Mouse (Mus musculus) left cerebral cortex, postnatal 4 days (tissue): ENCODE results near the gene Cib4. TPM values are rescaled to one million over a fixed set of nuclear protein-coding genes. Genes with fewer than 3 reads are reported as not detected.
A peak's percentile ranks its signal among the peaks of the same experiment; 100 is the strongest.

Source experiments
- DNase-seq: peaks from one replicate; pipeline ENCODE4 v3.0.0-alpha.2; 2022
- intact Hi-C: fragments of 180-260 bp; cut with DNase I; formaldehyde crosslinking; loops from one replicate; pipeline ENCODE4 v1.15.1; 2025
- total RNA-seq, 2 experiments: library from RNA; stranded (reverse); gene quantifications; 2 replicates each; pipeline ENCODE4 v1.2.3; 2021

The Cib4 gene
- total RNA-seq, 2 experiments from 2014 or later = not detected

DNA sequence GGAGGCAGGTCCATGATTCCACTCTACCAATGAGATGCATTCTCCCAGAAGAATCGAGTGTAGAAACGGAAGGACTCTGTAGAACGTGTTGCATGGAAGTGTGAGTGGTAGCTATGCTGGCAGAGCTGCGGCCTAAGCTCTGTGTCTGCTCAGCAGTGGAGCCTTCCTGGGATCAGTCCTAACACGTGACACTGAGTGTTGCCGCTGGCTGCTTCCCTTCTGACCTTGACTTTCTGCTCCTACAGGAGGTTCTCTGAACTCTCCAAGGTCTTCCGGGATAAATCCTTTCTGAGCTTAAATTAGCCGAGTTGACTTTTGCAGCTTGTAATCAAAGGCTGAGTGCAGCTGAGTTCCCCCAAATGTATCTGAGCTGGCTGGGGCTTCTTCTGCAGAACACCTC is 28.7 kb upstream of the Cib4 start:
- intact Hi-C loops = no loop called here
- DNase-seq = no peak

DNA sequence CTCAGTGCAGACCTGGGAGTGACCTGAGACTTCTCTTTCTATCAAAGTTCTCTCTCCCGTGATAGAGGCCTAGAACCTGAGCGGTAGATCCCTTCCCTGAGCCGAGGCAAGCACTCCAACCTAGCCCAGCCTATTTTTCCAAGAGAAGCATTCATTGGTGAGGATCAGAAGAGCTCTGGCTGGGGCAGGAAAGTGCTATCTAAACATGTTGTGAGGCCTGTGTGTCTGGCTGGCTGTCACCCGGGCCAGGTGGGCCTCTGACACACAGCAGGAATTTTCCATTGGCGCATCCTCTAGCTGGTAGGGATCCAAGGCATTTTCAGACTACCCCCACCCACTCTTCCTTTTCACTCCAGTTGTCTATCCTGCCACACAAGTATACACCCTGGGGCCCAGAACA is 26.2 kb upstream of the Cib4 start:
- no peak for DNase-seq
- intact Hi-C loops = no loop called here

DNA sequence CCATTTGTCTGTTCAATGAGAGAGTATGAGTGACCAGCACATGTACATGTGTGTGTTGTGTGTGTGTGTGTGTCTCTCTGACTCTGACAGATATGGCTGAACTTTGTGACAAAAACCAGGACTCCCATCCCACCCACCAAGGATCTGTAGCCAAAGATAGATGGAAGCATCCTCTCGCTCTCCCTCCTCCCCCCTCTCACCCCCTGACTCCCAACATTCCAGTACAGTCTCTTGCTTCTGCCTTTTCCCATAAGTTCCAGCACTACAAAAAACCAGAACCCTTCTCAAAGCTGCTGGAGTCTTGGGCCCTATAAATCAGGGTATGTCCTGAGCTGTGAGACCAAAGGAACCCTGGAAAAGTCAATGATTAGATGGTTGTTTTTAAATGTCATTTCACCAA is 22.8 kb upstream of the Cib4 start:
- intact Hi-C loops = no loop called here
- DNase-seq = no peak

DNA sequence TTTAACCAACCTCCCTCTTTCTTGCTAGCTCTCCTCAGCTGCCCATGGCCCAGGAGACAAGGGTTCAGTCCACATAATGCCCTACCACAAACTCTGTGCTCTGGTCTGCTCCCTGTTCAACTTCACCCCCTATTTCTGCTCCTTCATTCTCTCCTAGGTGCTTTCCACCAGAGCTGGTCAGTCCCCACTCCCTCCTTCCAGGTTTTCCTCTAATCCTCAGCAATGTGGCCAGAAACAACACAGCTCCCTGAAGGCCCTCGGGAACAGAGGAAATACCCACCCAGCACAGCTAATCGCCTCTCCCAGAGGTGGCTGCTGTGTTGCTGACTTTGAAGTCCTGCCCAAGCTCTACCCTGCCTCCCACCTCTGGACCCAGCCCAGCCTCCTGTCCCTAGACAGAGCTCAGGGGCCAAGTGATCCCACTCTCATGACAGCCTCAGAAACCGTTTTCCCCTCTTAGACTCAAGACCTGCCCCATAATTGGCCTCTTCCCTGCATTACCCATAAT is 14.4 kb upstream of the Cib4 start:
- intact Hi-C loops = no loop called here
- no peak for DNase-seq

DNA sequence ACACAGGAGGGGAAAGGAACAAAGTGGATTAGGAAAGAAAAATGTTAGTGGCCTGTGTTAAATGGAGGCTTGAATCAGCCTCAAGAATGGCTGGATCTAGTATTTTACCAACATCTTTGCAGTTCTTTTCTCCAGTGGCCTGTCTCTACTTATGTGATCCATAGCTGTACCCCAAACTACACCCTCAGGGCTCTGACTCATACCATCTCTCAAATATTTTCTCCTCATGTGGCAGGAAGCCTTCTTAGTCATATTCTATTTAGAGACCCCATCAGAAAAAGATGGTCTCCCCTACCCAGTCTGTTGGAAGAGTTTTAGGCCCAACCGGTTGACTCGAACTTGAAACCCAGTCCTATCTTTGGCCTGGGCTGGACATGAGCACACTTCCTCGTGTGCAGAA is 13.8 kb upstream of the Cib4 start:
- intact Hi-C loops = no loop called here
- DNase-seq = no peak

DNA sequence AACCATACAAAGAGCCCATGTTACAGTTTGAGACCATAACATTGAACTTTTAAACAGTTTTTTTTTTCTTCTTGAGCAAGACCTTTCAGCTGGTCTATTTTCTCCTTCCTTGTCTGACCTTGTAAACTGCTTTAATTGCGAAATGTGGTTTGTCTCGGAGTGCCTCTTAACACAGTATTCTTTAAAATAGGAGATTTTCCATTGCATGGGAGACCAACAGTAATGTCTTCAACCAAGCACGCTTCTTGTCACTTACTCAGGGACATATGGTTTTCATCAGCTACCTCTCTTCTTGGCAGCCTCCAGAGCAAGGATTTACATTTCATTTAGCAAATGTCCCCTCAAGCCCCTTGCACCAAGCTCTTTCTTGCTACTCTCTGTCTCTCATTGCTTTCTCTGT is 10.6 kb upstream of the Cib4 start:
- DNase-seq = no peak
- intact Hi-C loops = no loop called here

DNA sequence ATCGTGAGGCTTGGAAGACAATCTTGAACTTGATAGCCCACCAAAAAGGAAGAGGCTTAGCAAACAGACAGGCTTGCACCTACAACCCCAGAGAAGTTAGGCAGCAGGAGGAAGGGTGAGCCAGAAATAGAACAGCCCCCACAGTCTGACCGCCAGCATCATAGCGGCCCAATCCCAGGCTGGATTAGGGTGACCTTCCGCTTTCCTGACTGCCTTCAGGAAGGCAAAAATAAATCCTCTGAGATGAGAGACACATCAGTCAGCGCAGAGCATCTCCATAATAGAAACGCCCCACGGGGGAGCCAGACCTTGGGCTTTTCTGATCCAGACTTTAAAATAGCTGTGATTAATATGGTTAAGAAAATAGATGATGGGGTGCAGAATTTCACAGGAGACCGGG is 9.3 kb upstream of the Cib4 start:
- intact Hi-C loops = no loop called here
- no peak for DNase-seq

DNA sequence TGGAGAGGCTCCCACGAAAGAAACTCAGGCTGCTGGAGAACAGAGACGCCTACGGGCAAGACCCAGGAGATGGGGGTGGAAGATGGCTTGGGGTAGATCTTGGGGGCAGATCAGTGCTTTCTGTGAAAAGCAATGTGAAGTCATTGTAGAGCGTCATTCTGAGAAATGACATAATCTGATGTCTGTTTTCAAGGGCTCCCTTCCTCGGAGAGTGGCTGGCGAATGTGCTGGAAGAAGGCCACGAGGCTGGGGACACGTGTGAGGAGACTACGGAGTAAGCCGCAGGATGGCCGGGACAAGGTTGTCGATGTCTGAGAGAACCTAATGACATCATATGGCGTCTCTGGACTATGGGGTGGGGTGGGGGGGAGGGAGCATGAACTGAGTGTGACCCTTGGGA is 8.3 kb upstream of the Cib4 start:
- intact Hi-C loops = no loop called here
- no peak for DNase-seq

DNA sequence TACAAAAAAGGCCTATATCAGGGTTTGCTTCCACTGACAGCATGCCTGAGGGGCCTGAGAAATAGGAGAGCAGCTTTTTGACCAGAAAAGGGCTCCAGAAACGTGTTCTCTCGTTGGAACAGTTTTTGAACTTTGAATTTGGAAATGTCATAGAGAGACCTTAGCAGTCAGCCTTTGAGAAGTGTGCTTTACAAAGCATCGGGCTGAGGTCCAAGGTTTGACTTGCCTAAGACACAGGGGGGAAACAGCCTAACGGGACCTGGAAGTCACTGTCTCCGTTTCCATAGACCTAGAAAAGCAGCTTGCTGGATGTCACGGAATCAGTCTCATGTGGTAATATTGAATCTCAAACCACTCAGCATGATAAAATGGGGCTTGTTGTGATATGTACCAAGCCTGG is 6.4 kb upstream of the Cib4 start:
- DNase-seq = no peak
- intact Hi-C loops = no loop called here

DNA sequence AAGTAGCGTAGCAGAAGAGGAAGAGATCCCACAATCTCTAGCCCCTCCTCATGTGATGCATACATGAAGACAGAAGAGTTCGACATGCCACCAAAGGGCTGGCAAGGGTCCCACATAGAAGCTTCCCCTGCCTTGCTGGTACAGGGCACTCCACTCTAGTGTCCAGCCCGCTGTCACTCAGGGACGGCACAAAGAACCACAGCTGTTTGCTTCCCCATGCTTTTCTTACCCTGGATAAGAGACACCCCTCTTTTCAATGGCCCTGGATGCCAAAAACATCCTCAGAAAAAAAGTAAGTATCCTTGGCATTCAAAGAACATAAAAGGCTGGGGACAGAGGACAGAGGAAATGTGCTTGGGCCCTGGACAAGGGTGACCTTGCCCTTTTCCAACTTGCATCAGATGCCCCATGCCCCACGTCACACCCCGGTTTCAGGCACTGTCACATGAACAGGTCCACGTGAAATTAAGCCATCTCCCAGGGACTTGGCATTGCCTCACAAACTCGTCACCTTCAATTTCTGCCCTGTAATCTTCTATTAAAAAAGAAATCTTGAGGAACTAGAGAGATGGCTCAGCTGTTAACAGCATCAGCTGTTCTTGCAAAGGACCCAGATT is 5.5 kb upstream of the Cib4 start:
- intact Hi-C loops = no loop called here
- DNase-seq = no peak

DNA sequence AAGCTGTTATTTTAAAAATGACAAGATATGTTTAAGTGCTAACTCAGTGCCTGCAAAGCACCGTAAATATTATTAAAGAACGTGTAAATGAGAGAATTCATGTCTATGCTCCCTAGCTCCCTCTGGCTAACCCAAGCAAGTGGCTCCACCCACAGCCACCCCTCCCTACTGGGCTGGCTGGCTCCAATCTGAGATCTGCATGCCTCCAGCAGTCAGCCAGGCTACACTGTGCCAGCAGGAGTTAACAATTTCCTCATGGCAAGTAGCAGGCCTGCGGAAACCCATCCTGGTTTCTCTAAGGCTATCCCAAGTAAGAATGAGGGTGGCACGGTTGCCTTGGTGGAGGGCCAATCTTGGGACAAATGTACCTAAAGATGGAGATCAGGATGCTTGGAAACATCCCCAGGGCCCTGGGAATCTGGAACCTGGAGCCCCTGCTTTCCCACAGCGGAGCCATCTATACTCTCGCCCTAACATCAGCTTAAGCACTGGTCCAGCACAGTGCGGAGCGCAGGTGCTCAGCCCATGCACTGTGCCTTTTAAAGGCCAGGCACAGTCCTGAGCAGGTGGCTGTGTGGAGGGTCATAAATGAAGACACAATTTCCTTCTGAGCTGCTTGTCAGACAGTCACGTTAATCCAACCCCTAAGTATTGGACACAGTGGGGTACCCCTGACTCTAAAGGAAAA is 4.8 kb upstream of the Cib4 start:
- intact Hi-C loops = no loop called here
- peak; percentile 60 for DNase-seq

DNA sequence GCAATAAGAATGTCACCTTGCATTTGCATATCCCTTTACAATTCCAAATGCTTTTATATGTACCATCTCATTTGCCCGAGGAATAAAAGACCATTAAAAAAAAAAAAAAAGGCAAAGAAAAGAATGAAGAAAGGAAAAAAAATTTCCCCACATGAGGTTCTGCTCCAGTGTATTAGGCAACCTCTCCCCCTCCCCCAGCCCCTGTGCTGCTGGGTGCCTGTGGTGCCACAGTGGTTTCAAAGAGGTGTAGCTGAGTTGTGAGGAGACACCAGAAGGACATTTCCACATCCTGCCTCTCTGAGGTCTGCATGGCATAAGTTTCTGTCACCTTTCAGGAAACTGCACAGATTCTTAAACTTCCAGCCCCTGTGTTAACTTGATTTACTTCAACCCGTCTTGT is 3.0 kb upstream of the Cib4 start:
- no peak for DNase-seq
- intact Hi-C loops = no loop called here

DNA sequence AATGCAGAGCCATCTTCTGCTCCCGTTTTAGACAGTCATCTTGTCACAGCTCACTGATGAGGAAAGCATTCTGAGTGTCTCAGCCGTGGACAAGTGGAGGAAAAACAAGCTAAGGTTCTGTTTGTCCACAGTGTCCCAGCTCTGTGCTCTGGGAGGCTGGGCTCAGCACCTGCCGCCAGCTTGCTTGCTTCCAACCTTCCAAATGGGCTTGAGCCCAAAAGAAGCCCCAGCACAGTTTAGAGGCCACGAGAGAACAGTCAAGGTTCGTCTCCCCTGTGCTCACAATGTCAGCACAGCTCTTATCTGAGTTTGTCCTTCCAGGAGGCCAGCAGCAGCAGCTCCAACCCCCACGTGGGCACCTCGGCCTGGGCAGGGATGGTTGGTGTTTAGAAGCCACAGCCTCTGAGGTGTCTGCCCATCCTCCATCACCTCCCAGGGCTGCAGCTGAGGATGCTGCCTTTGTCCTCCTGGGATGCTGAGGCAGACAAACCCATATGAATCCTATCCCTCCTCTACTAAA is 9.5 kb downstream of the Cib4 start:
- no peak for DNase-seq
- intact Hi-C loops = no loop called here

DNA sequence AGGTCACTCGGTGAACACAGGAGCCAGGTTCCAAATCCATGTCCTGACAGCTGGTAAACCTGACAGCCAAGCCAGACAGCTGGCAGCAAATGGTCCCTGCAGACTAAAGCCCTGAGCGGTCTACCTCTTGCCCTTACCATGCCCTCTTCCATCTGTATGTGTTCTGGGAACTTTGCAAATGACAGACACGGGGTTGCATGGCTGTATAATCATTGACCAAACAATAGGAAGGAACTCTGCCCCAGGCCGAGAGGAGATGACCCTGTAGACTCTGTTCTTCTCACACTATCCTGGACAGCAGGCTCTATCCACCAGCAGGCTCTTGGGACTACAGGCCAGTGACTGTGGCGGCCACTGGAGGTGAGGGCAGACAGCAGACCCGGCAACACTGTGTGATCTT is 11.0 kb downstream of the Cib4 start:
- no peak for DNase-seq
- intact Hi-C loops = no loop called here

DNA sequence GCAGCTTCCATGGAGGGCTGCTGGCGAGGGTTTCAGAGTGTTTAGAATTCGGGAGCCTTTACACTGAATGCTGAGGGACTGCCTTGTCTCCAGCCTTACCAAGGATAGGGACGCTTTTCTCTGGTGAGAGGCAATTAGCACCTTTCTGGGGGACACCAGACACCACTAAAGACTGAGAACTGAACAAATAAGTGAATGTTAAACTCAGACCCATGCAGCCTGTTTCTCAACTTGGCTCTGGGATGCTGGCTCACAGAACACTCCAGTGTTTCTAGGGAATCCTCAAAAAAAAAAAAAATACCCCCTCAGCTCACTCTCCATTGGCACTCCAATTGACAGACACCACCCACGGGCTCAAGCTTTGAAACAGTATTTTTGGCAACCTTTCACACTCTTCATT is 16.7 kb downstream of the Cib4 start:
- DNase-seq = no peak
- intact Hi-C loops = no loop called here

DNA sequence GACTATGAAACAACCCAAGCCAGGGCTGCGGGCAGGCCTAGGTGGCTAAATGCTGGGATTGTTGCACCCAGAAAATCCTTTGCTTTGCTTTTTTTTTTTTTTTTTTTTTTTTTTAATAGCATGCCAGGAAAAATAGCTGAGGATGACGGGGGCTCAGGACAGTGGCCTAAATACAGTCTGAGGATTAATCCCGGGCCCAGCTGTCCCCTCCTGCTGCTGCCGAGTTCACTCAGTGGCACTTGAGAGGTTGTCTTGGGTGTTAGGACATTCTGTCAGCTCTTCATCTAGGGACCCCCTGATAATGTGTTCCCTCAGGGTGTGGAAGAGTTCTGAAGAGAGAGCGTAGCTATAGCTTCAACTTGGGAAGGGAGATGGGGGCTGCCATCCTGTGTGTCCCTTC is 18.5 kb downstream of the Cib4 start:
- no peak for DNase-seq
- intact Hi-C loops = no loop called here

DNA sequence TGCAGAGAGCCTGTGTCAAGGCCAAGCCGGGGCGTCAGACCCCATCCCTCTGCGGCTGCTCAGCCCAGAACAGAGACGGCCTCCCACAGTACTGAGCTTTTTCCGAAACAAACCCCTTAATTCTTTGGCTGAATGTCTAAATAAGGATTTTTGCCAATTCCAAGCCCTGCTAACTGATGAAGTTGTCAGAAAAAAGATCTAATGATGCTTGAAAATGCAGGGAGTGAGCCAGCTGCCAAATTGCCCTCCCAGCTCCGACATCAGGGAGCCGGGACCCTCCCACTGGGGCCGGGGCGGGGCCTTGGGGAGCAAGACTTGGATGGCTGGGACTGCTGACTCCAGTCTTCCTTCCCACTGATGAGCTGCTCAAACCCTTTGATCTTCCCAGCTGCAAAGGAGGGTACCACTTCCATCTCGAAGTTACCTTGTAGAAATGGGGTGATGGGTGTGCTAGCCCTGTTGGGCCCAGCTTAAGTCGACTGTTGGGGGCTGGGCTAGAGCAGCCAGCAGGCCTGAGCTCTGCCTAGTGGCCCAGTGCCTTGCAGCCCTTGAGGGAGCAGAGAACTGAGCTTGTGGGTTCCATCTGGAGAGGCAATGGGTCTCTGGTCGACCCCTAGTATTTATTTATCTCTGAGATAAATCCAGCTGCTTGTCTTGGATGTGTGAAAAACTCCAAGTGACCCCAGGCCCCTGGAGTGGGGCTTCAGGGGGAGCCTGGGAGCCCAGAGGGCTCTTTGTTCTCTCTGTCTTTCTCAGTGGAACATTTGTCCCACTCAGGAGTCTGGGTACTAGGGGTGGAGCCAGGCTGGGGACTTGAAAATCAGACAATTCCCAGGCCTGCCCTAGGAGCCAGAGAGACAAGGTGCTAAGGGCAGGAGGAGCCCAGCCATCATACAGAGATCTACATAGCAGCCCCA is 19.5 kb downstream of the Cib4 start:
- DNase-seq = peak; percentile 84
- intact Hi-C loops = no loop called here

DNA sequence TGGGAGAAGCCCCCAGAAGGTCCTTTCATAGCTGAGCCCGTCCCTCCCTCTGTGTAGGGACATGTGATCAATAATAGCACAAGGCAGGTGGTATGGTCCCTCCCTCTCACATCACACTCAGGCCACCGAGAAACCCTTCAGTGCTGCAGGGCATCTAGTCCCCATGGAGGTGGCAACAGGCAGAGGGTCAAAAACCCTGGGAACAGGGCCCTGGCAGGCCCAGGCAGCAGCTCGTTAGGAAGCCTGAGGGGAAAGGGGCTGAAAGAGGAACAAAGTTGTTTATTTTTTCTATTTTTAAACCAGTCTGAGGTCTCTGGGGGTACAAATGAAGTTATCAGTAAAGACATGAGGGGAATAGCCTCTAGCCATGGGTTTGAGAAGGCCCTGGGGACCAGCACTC is 21.4 kb downstream of the Cib4 start:
- intact Hi-C loops = no loop called here
- no peak for DNase-seq

DNA sequence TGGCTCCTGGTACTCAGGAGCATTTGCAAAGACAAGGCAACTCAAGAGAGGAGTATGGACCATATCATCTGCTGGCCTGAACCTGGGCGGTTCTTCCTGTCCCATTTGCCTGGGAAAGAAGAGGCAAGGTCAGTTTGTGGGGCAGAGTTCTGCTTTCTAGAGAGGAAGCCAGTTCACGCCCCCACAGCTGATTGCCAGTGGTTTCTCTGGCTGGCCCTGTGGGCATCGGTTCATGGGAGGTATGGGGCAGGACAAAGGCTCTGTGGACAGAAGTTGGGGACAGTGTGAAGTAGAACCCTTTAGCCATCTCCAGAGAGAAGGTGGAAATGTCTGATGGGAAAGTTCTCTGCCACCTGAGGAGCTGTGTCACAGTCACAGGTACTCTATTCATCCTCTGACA is 22.5 kb downstream of the Cib4 start:
- no peak for DNase-seq
- intact Hi-C loops = no loop called here

DNA sequence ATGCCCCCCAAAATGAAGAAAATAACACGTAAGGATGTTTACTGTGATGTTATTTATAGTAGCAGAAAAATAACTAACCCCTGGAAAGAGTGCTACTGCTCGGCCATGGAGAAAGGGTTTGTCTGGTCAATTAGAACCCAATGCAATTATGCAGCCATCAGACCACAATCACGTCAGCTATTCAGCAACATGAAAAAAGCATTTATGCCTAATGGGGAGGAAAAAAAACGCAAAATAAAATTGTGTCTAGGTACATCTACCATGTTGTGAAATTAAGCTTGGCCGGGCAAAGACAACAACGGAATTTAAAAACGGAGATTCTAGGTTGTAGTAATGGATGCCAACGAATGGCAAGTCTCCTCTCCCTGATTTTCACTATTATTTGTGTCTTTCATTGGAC is 23.2 kb downstream of the Cib4 start:
- intact Hi-C loops = no loop called here
- DNase-seq = no peak

DNA sequence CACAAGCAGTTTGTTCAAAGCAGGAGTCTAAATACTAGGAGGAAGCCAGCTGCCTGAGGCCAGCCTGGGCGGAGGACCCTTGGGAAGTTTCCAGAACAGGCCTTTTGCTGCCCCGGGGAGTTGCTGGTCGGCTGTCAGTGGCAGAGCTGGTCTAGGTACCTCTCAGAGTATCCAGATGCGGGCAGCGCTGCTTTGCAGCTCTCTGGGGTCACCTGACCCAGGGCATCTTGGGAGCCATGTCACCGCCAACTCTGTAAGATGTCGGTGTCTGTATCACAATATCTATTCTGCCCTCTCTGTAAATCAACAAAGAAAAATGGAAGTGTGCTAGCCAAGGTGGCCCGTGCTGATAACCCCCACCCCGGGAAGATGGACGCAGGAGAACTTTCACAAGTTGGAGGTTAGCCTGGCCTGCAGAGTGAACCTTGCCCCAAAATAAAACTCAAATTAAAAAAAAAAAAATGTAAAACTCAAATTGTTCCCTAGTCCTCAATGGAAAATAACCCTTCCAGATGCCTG is 25.4 kb downstream of the Cib4 start:
- intact Hi-C loops = no loop called here
- no peak for DNase-seq
